Mouse (Mus musculus) limb, embryonic 11.5 days (tissue): ENCODE data around the gene Col8a1. TPM values are rescaled to one million over a fixed set of nuclear protein-coding genes. Genes with fewer than 3 reads are reported as not detected.

Experiments used
- polyA plus RNA-seq: library from polyadenylated mRNA; unstranded; fragments of >200 nt; fragmentation: Nextera tagmentation; extraction: Ambion mirVana; gene quantifications from 2 replicates; pipeline ENCODE4 v1.2.1, GENCODE M21; 2014

Gene Col8a1
- polyA plus RNA-seq, 1 experiment from 2014 or later, result 3.5 TPM

Other genes starting within 250 kb of the Col8a1 start
- gene Cmss1, start 147.9 kb downstream of the Col8a1 start, polyA plus RNA-seq, result 54.7 and 58.3 TPM in 2 replicates